Mouse (Mus musculus): ENCODE measurements at regions not wholly inside any gene's neighbourhood (a gene's known extent, or its start where the extent isn't known, plus 50 kb on each side); places are given as distances from the start of the nearest gene placed in this dataset. TPM values are rescaled to one million over a fixed set of nuclear protein-coding genes. Genes with fewer than 3 reads are reported as not detected.
A peak's percentile ranks its signal among the peaks of the same experiment; 100 is the strongest.

GRCm38 (mm10) chr14:78172956-78173355 lies 84.1 kb upstream of the Fam216b start:
- 65% methylated on average over 1 of the region's 1 CpGs for WGBS
- Histone ChIP-seq H3K4me2 (ENCODE audit: low read length) (no peak overlapping the region), H3K4me1 (replicated peaks; ENCODE audit: control insufficient read depth, insufficient read depth, low read length) (no peaks in the 10 kb centered on the region), H3K27ac (ENCODE audit: low read length) (no peak overlapping the region), H3K9me3 (ENCODE audit: control insufficient read depth, low read length) (no peaks in the 10 kb centered on the region), H3K9ac (replicated peaks; ENCODE audit: low read depth, low read length) (no peak overlapping the region), H3K27me3 (replicated peaks; ENCODE audit: control insufficient read depth, insufficient read depth, low read length) (no peaks in the 10 kb centered on the region), H3K36me3 (ENCODE audit: control insufficient read depth, insufficient read depth) (no peaks in the 10 kb centered on the region), H3K4me3 (replicated peaks; ENCODE audit: low read length) (no peak overlapping the region)
- no peak for ATAC-seq

- no peak for ATAC-seq
- Histone ChIP-seq H3K27me3 (replicated peaks; ENCODE audit: control insufficient read depth, insufficient read depth, low read length) (no peaks in the 10 kb centered on the region), H3K27ac (ENCODE audit: low read length) (no peak overlapping the region), H3K4me1 (replicated peaks; ENCODE audit: control insufficient read depth, insufficient read depth, low read length) (no peaks in the 10 kb centered on the region), H3K9me3 (ENCODE audit: control insufficient read depth, low read length) (no peaks in the 10 kb centered on the region), H3K36me3 (ENCODE audit: control insufficient read depth, insufficient read depth) (no peaks in the 10 kb centered on the region), H3K9ac (replicated peaks; ENCODE audit: low read depth, low read length) (no peak overlapping the region), H3K4me3 (replicated peaks; ENCODE audit: low read length) (no peak overlapping the region), H3K4me2 (ENCODE audit: low read length) (no peak overlapping the region)
- WGBS = 90% methylated on average over 3 of the region's 3 CpGs
These were observed 72.0 kb upstream of the Fam216b start for GRCm38 (mm10) chr14:78160819-78161218.

- Histone ChIP-seq H3K27me3 (replicated peaks; ENCODE audit: control insufficient read depth, insufficient read depth, low read length) (no peaks in the 10 kb centered on the region), H3K4me1 (replicated peaks; ENCODE audit: control insufficient read depth, insufficient read depth, low read length) (no peaks in the 10 kb centered on the region), H3K27ac (ENCODE audit: low read length) (no peak overlapping the region), H3K9me3 (ENCODE audit: control insufficient read depth, low read length) (no peaks in the 10 kb centered on the region), H3K4me2 (ENCODE audit: low read length) (no peak overlapping the region), H3K9ac (replicated peaks; ENCODE audit: low read depth, low read length) (no peak overlapping the region), H3K4me3 (replicated peaks; ENCODE audit: low read length) (no peak overlapping the region), H3K36me3 (ENCODE audit: control insufficient read depth, insufficient read depth) (no peaks in the 10 kb centered on the region)
- WGBS = 77% methylated on average over 7 of the region's 7 CpGs
- no peak for ATAC-seq
These were observed 70.8 kb upstream of the Fam216b start for GRCm38 (mm10) chr14:78159567-78159966.

GRCm38 (mm10) chr14:78157660-78158059 lies 68.9 kb upstream of the Fam216b start:
- Histone ChIP-seq H3K4me2 (ENCODE audit: low read length) (no peak overlapping the region), H3K9me3 (ENCODE audit: control insufficient read depth, low read length) (no peaks in the 10 kb centered on the region), H3K4me3 (replicated peaks; ENCODE audit: low read length) (no peak overlapping the region), H3K9ac (replicated peaks; ENCODE audit: low read depth, low read length) (no peak overlapping the region), H3K27me3 (replicated peaks; ENCODE audit: control insufficient read depth, insufficient read depth, low read length) (no peaks in the 10 kb centered on the region), H3K36me3 (ENCODE audit: control insufficient read depth, insufficient read depth) (no peaks in the 10 kb centered on the region), H3K4me1 (replicated peaks; ENCODE audit: control insufficient read depth, insufficient read depth, low read length) (no peaks in the 10 kb centered on the region), H3K27ac (ENCODE audit: low read length) (no peak overlapping the region)
- WGBS = 82% methylated on average over 2 of the region's 2 CpGs
- ATAC-seq = no peak

- H3K9ac ChIP-seq (replicated peaks; ENCODE audit: low read depth, low read length) = no peak overlapping the region
- no peaks in the 10 kb centered on the region for H3K27me3 ChIP-seq (replicated peaks; ENCODE audit: control insufficient read depth, insufficient read depth, low read length)
- H3K9me3 ChIP-seq (ENCODE audit: control insufficient read depth, low read length) = no peaks in the 10 kb centered on the region
- WGBS = 78% methylated on average over 1 of the region's 1 CpGs
- no peak overlapping the region for H3K4me3 ChIP-seq (replicated peaks; ENCODE audit: low read length)
- peaks cover under 1% of the 10 kb centered on the region for H3K4me1 ChIP-seq (replicated peaks; ENCODE audit: control insufficient read depth, insufficient read depth, low read length)
- H3K27ac ChIP-seq (ENCODE audit: low read length) = peak overlapping the region; percentile 23; the same call in 1 of the 2 replicates
- no peak overlapping the region for H3K4me2 ChIP-seq (ENCODE audit: low read length)
- no peak for ATAC-seq
- H3K36me3 ChIP-seq (ENCODE audit: control insufficient read depth, insufficient read depth) = no peaks in the 10 kb centered on the region
These were observed 60.0 kb upstream of the Fam216b start for GRCm38 (mm10) chr14:78148851-78149250.

- Histone ChIP-seq H3K4me2 (ENCODE audit: low read length) (no peak overlapping the region), H3K4me1 (replicated peaks; ENCODE audit: control insufficient read depth, insufficient read depth, low read length) (peaks cover 3% of the 10 kb centered on the region), H3K36me3 (ENCODE audit: control insufficient read depth, insufficient read depth) (no peaks in the 10 kb centered on the region), H3K9me3 (ENCODE audit: control insufficient read depth, low read length) (no peaks in the 10 kb centered on the region), H3K27ac (ENCODE audit: low read length) (no peak overlapping the region), H3K4me3 (replicated peaks; ENCODE audit: low read length) (no peak overlapping the region), H3K9ac (replicated peaks; ENCODE audit: low read depth, low read length) (no peak overlapping the region), H3K27me3 (replicated peaks; ENCODE audit: control insufficient read depth, insufficient read depth, low read length) (no peaks in the 10 kb centered on the region)
- ATAC-seq = no peak; the same call in 1 of the 2 replicates
- 27% methylated on average over 4 of the region's 4 CpGs for WGBS
These were observed 54.9 kb upstream of the Fam216b start for GRCm38 (mm10) chr14:78143751-78144150.

MicroRNAs encoded in the stretch of these regions (microRNA counts, 519-probe panel; counts per million panel counts)
- 795 counts per million, percentile 5 among the panel's probes with 10 or more counts for microRNA mmu-miR-1971

Small RNA genes lying in the stretch of these regions (microRNA-seq; reads per million reads assigned to microRNA genes)
- gene Mir1971 = not detected
